Mouse (Mus musculus): ENCODE results near the gene Tdrd3. TPM values are rescaled to one million over a fixed set of nuclear protein-coding genes. Genes with fewer than 3 reads are reported as not detected.

Gene Tdrd3
- 10 to 100 TPM; 24.9 to 25.3 TPM for total RNA-seq (2021)

DNA sequence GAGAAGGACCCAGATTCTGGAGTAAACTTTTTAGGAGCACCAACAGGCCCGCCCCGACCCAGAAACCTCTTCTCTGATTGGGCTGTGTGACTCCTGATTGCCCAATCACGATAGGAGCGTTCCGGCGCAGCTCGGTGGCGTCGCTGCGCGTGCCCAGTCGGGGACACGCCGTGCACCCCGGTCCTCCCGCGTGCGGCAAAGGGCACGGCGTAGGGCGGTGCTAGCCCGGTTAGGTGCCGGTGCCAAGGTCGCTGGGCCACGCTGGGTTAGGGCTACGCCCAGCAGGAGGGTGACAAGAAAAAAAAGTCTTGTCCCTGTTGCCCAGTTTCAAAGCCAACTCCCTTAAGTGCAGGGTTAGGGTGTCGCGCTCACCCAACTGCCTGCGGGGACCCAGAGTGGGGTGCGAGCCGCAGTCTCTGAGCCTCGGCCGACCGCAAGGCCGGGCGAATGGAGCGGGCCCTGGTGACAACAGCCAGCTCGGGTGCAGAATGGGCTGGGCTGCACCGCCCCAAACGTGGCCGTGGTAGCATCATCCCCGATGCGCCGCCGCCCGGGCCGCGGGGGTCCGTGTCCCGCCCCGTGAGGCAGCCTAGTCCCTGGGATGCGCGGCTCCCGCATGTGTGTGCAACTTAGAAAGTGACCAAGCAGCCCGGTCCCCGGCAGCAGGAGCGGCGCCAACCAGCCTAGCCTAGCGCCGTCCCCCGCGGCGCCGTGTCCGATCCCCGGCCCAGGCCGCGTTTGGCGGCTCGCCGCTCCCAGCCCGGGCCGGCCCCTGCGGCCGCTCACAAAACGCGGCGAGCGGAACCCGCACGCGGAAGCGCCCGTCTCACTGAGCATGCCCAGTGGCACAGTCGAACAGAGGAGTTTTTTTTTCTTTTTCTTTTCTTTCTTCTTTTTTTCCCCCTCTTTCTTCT, at the start of gene Tdrd3:
Tdrd3 (plus strand) TSS at position 832 of the 914 bp plus-strand sequence.
- peak; percentile 94 for DNase-seq (ENCODE audit: low spot score)
- intact Hi-C loops (cut with DNase I): loop anchor here (5.0 to 10.0 kb wide), 2 partner anchors 36 to 271 kb away; partner anchors contain the start of gene Diaph3

DNA sequence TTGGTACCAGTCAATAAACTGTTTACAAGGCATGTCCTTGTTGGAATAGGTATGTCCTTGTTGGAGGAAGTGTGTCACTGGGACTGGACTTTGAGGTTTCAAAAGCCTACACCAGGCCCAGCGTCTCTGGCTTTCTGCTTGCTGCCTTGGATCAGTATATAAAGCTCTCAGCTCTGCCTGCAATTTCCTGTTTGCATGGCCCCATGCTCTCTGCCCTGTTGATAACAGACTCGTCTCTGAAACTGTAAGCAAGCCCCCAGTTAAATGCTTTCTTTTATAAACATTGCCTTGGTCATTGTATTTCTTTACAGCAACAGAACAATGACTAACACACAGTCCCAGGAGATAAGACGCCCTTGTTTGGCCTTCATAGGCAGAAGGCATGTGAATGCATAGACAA, 49.3 kb upstream of the Tdrd3 start:
- DNase-seq (ENCODE audit: low spot score): no peak
- intact Hi-C loops (cut with DNase I): no loop called here

DNA sequence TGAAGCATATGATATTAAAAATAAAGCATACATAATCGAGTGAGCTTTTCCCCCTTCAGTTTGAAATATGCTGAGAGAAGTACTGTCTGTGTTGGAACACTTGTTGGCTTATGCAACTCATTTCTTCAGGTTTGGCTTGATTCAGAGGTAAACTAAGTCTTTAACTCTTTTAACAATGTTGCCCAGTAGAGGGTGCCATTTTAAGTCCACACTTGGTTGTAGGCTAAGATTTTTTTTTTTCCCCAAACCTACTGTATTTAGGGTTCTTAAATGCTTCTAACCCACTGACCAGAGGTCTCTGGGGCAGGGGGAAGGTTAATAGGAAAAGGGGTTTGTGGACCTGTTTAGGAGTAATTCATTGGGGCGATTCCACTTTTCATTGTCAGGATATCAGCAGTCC, 33.4 kb upstream of the Tdrd3 start:
- intact Hi-C loops (cut with DNase I): no loop called here

DNA sequence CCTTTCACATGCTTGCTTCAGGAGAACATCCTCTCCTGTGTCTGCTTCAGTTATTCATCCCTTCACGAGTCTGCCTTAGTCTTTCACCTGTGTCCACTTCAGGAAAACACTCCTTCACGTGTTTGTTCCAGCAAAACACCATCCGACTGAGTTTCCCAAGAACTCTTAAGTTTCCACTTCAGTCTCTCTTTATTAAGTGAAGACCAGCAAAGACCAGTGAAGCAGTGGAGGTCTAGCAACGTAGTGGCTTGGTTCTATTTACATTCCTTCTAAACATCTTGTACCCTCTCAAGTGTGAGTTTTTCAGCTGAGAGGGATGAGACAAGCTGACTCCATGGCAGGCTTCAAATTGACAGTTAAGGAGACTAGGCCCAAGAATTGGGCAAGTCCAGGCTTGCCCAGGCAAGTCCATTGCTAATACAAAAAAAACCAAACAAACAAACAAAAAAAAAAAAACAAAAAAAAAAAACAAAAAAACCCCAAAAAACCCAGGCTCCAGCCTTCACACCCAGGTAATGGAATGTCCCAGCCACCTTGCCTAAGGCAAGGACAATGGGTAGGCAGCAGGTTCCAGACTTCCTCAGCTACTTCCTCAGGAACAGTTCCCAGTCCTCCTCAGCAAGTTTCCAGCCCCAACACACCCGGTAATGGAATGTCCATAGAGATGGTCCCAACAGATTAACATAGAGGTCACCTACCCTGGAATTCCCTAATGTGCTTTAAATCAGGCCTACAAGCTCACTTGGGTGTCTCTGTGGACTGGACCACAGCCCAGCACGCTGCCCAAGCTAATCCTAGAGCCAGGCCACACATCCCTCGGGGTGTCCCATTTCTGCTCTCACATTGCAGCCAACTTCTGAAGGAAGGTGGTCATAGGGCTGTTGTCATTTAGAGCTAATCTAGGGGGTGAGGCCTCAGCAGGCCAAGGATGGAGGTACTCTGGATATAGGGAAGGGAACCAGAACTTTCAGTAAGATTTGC, 31.9 kb upstream of the Tdrd3 start:
- intact Hi-C loops (cut with DNase I): no loop called here
- no peak for DNase-seq (ENCODE audit: low spot score)

More for the DNA sequence above, 33.4 kb upstream of the Tdrd3 start:
- DNase-seq (ENCODE audit: low spot score): no peak

DNA sequence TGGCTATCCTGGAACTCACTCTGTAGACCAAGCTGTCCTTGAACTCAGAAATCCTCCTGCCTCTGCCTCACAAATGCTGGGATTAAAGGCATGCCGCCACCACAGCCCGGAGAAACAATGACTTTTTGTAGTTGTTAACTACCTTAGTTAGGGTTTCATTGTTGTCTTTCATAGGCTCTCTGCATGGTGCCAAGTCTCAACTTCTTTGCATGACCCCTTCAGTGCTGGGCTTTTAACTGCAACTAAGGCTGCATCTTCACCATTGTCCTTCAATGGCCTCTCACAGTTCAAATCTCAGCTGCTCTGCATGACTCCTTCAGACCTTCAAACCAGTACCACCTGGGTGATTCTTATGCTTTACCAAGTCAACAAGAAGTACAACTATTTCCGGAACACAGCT, 23.3 kb upstream of the Tdrd3 start:
- DNase-seq (ENCODE audit: low spot score): no peak

DNA sequence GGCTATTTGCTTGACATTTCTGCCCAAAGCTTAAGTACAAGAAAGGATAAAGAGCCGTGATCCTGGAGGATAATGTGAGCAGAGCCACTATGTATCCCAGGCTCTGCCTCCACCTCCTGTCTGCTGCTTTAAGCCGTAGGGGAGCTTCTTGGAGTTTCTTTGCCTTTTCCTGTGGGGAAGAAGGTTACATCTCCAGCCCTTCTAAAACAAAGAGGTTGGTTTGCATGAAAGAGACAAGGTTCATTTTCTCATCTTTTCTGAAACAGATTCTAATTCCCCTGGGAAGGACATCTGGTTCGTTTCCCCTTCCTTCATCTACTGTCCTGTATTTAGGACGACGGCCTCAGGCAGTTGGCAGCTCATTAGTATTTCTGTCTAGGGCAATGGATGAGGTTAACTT, 19.8 kb upstream of the Tdrd3 start:
- intact Hi-C loops (cut with DNase I): no loop called here
- DNase-seq (ENCODE audit: low spot score): no peak

More for the DNA sequence above, 23.3 kb upstream of the Tdrd3 start:
- intact Hi-C loops (cut with DNase I): no loop called here

DNA sequence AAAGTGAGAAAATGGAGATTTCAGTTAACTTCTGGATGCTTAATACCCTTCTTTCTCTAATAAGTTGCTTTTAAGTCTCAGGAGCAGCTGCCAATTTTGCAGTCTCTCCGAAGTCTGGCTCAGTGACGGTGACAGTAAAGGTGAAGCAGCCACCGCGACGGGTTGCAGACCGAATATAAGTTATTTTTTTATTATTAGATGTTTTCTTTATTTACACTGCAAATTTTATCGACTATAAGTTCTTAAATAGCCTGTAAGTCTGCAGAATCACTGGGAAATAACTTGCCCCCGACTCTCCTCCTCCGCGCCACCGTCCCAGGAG, 992 bp upstream of the Tdrd3 start:
- no peak for DNase-seq (ENCODE audit: low spot score)
- intact Hi-C loops (cut with DNase I): loop anchor here (5.0 to 10.0 kb wide), 2 partner anchors 37 to 271 kb away; partner anchors contain the start of gene Diaph3

DNA sequence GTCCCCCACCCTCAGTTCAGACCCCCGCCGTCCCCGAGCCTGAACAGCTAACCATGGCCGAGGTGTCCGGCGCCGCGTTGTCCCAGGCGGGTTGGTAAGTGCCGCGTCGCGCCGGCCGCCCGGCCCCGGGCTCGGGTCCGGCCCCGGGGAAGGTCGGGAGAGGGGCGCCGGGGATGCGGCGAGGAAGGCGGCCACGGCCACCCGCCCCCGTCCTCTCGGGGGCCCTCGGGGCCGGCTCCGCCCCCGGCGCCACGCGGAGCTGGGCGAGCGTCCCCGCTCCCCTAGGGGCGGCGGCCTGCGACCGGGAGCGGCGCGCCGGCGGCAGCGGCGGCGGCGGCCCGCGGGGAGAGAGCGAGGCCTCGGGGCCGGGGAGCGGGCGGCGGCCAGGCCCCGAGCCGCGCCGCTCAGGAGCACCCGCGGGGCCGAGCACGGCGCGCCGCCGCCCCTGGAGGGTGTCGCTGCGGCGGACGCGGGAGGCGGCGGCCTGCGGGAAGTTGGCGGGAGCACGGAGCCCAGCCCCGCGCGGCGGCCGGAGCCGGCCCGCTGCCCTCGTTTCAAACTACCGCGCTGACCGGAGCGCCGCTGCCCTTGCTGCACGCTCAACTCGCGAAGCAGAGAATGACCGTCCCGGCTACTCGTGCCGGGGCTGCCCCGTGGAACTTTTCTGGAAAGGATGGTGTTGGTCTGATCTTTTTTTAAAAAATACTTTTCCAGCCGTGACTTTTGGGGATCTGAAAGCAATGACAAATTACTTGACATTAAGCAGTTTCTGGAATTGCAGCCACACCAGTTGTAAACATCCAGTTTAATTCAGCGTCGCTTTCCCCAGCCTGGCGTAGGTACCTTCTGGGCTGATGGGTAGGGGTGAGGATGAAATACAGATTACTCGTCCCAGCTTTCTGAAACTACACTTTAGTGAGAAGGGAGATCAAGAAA, 584 bp downstream of the Tdrd3 start:
- intact Hi-C loops (cut with DNase I): loop anchor here (5.0 to 10.0 kb wide), 2 partner anchors 35 to 272 kb away; partner anchors contain the start of gene Diaph3
- peak; percentile 23 for DNase-seq (ENCODE audit: low spot score)

DNA sequence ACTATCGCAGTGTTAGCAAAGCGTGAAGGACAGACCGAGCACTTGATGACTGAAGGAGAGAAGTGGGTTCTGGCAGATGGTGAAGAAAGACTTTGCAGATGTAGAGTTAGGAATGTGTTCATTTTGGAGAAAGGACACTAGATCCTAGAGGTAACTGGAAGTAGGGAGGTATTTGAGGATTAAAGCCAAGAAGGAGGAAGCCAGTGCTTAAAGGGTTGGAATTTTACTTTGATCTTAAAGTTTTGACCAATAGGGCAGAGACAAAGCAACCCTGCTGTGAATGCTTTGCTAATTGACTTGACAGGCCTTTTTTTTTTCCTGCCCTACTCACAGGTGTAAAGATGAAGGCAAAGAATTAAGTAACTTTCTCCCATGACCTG, 1.2 kb downstream of the Tdrd3 start:
- intact Hi-C loops (cut with DNase I): loop anchor here (5.0 to 10.0 kb wide), 2 partner anchors 35 to 273 kb away; partner anchors contain the start of gene Diaph3
- DNase-seq (ENCODE audit: low spot score): no peak

DNA sequence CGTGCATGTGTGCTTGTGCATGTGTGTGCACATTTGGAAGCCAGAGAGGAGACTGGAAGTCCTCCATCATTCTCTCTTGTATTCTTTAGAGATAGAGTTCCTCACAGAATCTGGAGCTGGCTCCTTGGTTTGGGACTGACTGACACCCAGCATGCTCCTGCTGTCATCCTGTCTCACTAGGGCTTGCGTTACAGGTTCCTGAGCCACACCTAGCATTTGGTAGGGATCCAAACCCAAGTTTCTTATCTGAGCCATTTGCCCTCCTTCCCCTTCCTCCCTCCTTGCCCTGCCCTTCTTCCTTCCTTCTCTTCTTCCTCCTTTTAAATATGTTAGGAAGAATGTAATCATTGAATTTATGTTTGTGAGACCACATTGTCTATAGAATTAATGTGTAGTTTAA, 3.3 kb downstream of the Tdrd3 start:
- intact Hi-C loops (cut with DNase I): loop anchor here (5.0 to 10.0 kb wide), 2 partner anchors 33 to 275 kb away; partner anchors contain the start of gene Diaph3
- DNase-seq (ENCODE audit: low spot score): no peak

DNA sequence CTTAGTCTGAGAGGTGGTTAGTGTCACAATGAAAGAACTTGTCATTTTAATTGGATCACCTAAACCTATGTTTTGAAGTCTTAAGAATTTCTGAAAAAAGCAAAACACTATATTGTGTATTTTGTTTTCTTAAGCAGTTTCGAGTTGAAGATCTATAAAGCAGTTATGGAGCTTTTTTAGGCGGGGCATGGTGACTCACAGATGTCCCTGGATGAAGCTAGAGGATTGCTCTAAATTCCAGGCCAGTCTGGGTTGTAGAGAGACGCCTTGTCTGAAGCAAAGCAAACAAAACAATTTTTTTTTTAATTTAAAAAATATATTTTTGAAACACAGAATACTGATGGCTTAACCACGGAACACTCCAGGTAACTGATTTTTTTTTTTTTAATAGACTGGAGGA, 4.1 kb downstream of the Tdrd3 start:
- intact Hi-C loops (cut with DNase I): no loop called here
- DNase-seq (ENCODE audit: low spot score): no peak

DNA sequence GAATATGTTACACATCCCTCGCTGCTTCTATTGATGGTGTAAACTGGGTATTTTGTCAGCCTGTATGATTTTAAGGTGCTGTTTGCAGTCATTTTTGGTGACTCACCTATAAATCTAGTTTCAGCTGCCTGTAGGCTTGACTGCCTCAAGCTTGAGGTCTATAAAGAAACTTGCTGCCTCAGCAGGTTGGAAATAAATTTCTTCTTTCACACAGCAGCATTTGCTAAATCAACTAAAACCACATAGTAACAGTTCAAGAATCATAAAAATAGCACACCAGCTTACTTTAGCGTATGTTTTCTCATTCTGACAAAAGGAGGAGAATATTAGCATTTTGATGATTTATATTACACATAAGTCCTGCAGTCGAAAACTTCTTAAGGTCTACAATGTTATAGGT, 6.0 kb downstream of the Tdrd3 start:
- intact Hi-C loops (cut with DNase I): no loop called here

DNA sequence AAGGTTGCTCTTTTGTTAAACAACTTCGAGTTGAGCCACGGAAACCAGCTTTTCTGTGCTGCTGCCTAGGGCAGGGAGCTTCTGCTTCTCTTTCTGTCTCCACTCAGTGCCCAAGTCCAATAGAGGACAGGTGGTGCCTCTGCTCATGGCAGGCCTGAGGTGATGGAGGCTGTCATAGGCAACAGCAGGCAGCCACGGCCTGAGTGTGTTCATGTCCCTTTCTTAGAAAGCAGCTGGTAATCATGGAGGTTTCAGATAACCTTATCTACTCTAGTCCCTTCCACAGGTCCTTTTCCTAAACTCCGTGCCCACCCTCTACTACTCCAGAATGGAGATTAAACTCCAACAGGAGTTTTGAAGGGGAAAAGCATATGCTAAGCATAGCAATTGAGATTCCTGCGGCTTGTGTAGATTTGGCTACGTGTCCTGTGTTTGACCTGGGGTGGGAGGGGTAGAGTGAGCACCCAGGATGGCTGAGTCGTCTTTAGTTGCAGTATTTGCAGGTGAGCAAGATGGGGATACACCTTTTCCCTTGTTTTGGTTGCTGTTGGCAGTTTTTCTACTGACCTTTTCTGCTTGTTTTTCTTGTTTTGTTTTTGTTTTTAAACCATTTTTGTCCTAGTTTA, 10.0 kb downstream of the Tdrd3 start:
- no peak for DNase-seq (ENCODE audit: low spot score)
- intact Hi-C loops (cut with DNase I): no loop called here

More for the DNA sequence above, 6.0 kb downstream of the Tdrd3 start:
- no peak for DNase-seq (ENCODE audit: low spot score)

DNA sequence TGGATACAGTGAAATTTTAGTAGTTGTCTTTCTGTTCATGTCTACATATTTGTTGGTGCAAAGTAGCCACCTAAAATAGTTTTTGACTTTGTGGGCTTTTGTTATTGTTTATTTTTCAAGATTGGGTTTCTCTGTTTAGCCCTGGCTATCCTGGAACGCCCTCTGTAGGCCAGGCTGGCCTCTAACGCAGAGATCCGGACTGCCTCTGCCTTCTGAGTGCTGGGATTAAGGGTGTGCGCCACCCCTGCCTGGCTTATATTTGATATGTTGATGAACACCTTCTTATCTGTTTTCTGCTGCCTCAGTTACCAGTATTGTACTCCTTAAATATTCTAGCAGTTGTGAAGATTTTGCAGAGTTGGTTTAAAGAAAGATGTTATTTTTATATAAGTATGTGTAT, 10.6 kb downstream of the Tdrd3 start:
- intact Hi-C loops (cut with DNase I): no loop called here
- DNase-seq (ENCODE audit: low spot score): no peak

DNA sequence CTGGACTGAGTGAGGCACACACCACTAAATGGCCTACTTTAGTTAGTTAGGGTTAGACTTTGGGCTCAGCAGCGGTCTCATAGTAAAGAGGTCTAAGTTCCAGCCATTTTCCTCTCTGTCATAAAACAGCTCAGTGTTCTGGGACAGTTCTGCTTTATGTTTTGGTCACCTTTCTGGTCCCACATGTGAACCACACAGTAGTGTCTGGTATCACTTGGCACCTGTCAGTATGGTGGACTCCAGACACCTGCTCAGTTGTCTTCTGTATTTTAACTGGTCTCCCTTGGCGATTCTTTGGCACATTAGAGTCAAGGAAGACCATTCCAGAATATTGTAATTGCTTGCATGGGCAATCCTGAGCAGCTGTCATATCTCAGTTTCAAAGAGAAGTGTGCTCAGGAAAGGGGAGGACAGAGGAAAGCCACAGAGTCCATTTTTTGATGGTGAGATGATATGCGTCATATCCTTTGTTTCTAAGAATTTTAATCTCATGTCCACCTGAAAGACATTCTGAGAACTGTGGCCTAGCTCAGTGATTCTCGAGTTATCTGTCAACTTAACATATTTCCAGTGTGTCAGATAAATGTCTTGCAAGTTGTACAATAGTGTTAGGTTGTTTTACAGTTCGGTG, 11.3 kb downstream of the Tdrd3 start:
- DNase-seq (ENCODE audit: low spot score): no peak
- intact Hi-C loops (cut with DNase I): no loop called here

DNA sequence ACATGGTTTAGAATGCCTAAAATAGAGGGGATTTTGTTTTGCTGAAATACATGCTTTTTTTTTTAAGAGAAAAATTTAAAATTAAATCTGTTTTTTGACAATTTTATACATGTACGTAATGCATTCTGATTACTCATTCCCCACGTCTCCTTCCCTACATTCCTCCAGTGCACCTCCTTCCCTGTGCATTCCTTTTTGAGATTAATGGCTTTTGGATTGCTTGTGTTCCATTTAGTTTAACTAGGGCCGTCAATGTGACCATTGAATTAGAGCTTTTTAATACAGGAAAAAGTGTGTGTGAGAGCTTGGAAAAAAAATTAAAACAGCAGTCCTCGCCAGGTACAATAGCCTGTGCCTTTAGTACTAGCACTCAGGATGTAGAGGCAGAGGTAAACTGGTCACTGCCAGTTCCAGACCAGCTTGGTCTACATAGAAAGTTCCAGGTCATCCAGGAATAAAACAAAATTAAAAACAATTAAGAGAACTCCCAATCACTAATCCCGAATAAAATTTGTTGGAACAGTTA, 17.0 kb downstream of the Tdrd3 start:
- DNase-seq (ENCODE audit: low spot score): no peak
- intact Hi-C loops (cut with DNase I): no loop called here

DNA sequence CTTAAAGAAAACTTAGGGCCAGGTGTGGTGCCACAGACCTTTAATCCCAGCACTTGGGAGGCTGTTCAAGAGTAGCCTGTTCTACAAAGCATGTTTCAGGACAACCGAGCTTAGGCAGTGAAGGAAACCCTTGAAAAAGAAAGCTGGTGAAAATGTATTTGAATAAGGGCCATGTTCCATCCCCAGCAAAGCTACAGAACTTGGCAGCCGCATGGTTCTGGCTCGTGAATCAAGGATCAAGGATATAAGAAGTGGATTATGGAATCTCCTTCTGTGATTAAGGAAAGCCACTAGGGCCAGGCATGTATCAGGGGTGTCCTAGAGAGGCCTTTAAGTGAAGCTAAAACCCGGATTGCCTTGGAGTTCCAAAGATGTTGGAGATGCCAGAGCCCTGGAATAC, 18.9 kb downstream of the Tdrd3 start:
- no peak for DNase-seq (ENCODE audit: low spot score)
- intact Hi-C loops (cut with DNase I): no loop called here

DNA sequence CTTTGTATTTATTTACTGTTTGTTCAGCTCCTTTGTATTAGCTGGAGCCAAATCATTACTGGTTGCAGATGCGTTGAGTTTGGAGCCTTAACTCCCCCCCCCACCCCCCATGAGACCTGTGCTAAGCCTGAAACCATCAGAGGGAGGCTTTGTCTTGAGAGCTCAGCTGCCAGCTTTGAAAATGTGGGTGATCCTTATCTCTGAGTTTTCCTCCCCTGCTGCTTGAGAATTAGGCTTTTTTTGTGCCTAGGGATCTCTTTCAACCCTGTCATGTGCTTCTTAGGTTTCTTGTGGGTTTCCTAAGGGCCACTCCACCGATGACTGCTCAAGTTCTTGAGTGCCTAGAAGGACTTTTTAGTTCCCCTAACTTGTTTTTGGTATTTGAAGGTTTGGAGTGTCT, 23.3 kb downstream of the Tdrd3 start:
- intact Hi-C loops (cut with DNase I): no loop called here
- no peak for DNase-seq (ENCODE audit: low spot score)
